Mouse (Mus musculus) activated CD4-positive, CD25-positive, alpha-beta regulatory T cell (primary cell): ENCODE data around the gene Zfp869. TPM values are rescaled to one million over a fixed set of nuclear protein-coding genes. Genes with fewer than 3 reads are reported as not detected.

Experiments used
- polyA plus RNA-seq, 2 experiments: library from polyadenylated mRNA; unstranded; fragments of 100-300 nt; shearing (Covaris generic); gene quantifications; one replicate each; pipeline ENCODE4 v1.2.1; 2017

The Zfp869 gene
- 10 to 100 TPM; 43.9 to 46.1 TPM for polyA plus RNA-seq

DNA sequence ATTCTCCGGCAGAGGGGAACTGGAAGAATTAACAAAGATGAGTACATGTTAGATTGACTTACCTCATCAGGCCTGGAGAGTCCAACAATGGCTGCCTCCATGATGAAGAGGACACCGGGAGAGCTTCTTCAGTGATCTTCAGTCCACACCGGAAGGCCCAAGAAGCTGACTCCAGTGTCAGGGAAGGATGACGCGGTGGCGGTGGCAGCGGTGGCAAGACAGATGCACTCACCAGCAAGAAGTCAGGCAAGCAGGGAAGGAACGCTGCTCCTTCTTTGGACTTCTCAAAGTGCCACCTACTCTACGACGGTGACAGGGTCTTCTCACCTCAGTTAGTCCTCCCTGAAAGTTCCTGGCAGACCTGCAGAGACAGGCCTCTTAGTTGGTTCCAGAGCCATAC, at the start of gene Zfp869:
Gene Zfp869, minus strand, starts transcription at position 101 of the 400 bp plus-strand sequence.

DNA sequence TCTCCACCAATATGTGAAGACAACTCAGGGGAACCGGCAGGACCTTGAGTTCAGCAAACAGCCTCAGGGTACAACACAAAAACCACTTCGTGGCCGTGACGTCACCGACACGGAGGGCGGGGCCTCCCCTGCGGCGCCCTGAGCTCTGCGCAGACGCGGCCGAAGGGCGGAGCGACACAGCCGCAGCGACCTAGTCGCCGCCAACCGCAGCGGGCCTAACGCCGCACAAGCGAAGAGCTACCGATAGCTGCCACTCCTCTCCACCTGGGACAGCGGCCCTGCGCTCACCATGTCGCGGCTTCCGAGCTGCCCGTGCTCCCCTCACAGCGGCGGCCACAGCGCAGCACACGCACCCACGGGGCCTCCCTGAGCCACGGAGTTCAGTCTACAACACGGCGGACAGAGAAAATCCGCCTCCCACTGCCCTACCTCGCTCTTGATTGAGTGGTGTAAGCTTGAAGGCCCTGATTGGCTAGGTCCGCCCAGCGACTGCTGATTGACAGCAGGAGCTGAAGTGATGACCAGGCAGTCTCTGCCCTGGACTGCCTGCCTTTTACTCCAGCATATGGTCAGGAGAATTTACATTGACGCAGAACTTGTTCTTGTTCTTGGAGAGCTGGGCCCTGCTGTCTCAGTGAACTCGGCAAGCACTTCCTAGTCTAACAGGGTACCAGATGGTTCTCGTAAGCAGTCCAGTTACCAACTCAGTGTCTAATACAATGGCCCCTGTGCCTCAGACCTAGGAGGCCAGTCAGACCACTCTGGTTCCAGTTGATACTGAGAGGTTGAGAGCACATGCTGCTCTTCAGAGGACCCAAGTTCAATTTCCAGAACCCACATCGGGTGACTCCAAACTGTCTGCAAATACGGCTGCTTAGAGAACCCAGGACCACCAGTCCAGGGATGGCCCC, 39.3 kb upstream of the Zfp869 start, which contains the start of gene Zfp963:
Gene Zfp963, minus strand, starts transcription at position 427 of the 911 bp plus-strand sequence.

Other genes starting within 250 kb of the Zfp869 start
- not detected for gene Gm7697, start 187.7 kb downstream of the Zfp869 start, polyA plus RNA-seq
- gene Zfp868, start 85.2 kb downstream of the Zfp869 start, polyA plus RNA-seq, result 10 to 100 TPM; 23.8 to 32.6 TPM
- gene Zfp964, start 56.2 kb downstream of the Zfp869 start, polyA plus RNA-seq, result under 1 TPM; 0.05 to 0.76 TPM
- 1 to 10 TPM; 6.7 to 7.0 TPM for gene Zfp963, start 39.2 kb upstream of the Zfp869 start, polyA plus RNA-seq
- 1 to 10 TPM in 1 of 2 experiments, not detected in 1; 1.5 TPM for gene Gm20422, start 64.2 kb upstream of the Zfp869 start, polyA plus RNA-seq
- gene Atp13a1, start 80.4 kb upstream of the Zfp869 start, polyA plus RNA-seq, result 10 to 100 TPM; 69.0 to 89.0 TPM
- gene Zfp866, start 80.5 kb upstream of the Zfp869 start, polyA plus RNA-seq, result 10 to 100 TPM; 26.1 to 26.9 TPM
- gene Gmip, start 98.0 kb upstream of the Zfp869 start, polyA plus RNA-seq, result 100 to 1,000 TPM; 107 to 114 TPM
- gene Lpar2, start 111.7 kb upstream of the Zfp869 start, polyA plus RNA-seq, result under 1 TPM; 0.37 to 0.45 TPM
- 10 to 100 TPM; 10.4 to 18.6 TPM for gene Pbx4, start 121.8 kb upstream of the Zfp869 start, polyA plus RNA-seq
- under 1 TPM; 0.14 to 0.30 TPM for gene Cilp2, start 177.0 kb upstream of the Zfp869 start, polyA plus RNA-seq
- 1 to 10 TPM; 3.7 to 5.4 TPM for gene Tssk6, start 191.5 kb upstream of the Zfp869 start, polyA plus RNA-seq
- gene Ndufa13, start 191.8 kb upstream of the Zfp869 start, polyA plus RNA-seq, result 100 to 1,000 TPM; 207 TPM
- 1 to 10 TPM in 1 of 2 experiments, under 1 TPM in 1; 0.80 to 3.1 TPM for gene Yjefn3, start 192.0 kb upstream of the Zfp869 start, polyA plus RNA-seq